Mouse (Mus musculus): Measurements from ENCODE around the gene Hfe2.
"Not testable (repeated sequence)": the region's sequence is repeated elsewhere in the genome, so short reads cannot be mapped to it uniquely, and the experiment has no call there.

Gene Hfe2

GRCm38 (mm10) chr3:96496216-96496615 lies 28.8 kb upstream of the Hfe2 start:
- no peak for DNase-seq (ENCODE audit: extremely low spot score, low spot score)

- not testable (repeated sequence) for DNase-seq (ENCODE audit: extremely low spot score, low spot score)
Observed at GRCm38 (mm10) chr3:96496620-96497275, 28.2 kb upstream of the Hfe2 start.

DNA sequence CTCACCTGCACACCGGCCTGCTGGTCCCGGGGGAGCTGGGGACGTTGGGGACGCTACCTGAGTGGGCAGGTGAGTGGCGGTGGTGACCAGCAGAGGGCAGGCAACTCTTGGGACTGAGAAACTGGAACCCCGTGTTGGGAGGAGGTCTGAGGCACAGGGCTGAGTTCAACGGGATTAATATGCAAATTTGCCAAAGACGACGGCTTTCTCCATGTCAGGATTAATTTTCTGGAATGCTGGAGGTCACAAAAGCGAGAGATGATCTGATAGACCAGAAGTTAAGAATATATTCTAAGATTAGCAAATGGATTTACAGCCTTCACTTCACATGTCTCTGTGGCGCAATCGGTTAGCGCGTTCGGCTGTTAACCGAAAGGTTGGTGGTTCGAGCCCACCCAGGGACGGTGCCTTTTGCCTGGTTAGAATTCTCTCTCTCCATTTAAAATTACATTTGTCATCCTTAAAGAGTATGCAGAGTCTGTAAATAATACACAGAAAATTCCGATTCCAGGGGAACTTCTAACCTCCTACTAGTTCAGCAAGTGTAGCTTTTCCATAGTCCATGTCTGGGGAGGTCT lies 27.4 kb upstream of the Hfe2 start:
- DNase-seq (ENCODE audit: extremely low spot score, low spot score) = peak; percentile 77

DNA sequence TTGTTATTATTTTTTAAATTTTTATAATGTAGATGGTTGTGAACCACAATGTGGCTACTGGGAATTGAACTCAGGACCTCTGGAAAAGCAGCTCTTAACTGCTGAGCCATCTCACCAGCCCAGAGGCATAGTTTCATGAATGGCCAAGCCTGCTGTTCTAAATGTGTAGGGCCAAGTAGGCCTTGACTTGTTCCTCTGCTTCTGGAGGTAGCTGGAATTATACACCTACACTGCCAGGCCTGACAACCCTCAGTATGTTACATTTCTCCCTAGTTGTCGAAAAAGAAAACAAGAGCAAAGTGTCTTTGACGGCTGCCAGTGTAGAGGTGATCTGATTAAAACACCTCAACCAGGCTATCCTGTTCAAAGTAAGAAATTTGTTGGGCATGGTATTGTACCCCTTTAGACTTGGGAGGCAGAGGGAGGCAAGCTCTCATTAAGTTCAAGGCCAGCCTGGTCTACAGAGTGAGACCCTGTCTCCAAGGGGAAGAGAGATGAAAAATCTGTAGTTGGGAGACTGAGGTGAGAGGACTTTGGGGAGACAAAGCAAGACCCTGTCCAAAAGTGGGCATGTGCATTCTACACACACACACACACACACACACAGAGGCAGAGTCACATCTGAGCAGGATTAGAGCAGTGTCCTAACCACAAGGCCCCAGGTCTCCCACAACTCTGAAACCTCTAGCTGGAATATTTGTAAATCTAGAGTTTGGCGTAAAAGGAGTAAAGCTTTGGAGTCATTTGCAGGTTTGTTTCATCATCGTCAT lies 26.3 kb upstream of the Hfe2 start:
- DNase-seq (ENCODE audit: extremely low spot score, low spot score) = no peak

GRCm38 (mm10) chr3:96499481-96500288 lies 25.3 kb upstream of the Hfe2 start:
- DNase-seq (ENCODE audit: extremely low spot score, low spot score) = peak; percentile 84

DNA sequence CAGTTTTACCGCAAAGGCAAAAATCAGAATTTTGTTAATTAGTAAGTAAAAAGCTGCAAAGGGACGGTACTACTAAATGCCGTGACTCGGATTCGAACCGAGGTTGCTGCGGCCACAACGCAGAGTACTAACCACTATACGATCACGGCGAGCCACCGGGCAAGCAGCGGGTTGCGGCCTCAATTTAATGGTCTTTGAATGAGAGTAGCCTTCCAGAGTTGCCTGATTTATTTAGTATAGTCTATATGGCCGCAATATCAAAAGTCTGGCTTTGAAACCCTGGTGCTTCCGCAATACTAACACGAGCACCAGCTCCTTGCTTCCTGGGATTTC lies 24.7 kb upstream of the Hfe2 start:
- peak; percentile 97 for DNase-seq (ENCODE audit: extremely low spot score, low spot score)

DNA sequence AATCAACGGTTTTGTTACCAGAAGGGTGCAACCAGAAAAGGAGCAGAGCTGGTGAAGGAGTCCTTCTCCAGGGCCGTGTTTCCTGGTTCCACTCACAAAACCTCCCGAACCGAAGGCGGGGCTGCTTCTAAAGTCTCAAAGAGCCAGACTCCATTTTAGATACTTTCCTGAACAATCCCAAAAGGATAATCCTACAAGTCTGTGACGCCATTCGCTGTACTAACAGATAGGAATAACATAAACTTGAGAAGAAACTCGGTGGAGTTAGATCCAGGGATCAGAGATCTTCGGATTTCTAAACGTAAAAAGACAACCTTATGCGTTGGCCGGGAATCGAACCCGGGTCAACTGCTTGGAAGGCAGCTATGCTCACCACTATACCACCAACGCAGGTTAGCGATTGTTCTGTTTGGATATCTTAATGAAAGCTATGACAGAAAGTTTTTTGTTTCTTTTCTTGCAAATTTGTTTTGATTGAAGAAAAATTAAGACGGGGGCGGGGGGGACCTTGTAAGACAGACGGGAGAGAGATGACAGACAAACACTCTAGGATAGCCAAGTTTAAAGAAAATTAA lies 24.2 kb upstream of the Hfe2 start:
- peak; percentile 78 for DNase-seq (ENCODE audit: extremely low spot score, low spot score)

- DNase-seq (ENCODE audit: extremely low spot score, low spot score) = peak; percentile 93
Observed at GRCm38 (mm10) chr3:96501391-96502115, 23.4 kb upstream of the Hfe2 start.

DNA sequence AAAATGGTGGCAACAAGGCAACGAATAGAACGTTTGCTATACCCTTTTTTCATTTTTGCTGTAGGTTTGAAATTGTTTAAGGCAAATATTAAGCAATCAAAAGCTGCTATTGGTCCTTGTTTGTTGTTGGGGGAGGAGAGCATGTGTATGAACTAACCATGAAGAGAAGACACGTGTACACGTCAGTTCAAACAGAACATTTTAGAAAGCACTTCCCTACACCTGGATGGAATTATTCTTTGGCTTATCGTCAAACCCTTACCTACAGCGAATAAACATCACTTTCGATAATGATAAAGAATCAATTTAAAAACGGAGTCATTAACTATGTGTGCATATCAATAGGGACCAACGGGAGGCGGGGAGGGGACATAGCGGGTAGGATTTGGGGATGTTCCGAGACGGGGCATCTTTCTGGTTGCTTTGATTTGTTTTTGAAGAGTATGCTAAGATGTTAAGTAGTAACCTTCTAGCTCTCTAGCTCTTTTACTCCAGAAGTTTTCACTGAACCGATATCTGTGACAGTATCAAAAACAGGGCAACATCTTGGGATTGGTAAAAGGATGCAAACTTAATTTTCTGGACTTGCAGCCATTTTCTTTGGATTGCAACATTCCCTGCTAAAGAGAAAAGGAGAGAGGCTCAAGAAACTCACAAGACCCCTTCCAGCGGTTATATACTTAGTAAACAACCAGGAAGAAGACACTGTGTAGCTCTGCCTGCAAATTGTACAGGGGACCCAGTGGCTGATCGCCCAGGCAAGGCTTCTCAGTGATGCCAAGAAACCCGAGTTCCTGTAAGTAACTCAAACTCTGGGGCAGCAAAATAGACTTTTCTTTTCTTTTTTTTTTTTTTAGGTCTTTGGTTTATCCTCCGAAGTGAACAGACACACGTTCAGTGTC lies 22.5 kb upstream of the Hfe2 start:
- DNase-seq (ENCODE audit: extremely low spot score, low spot score) = no peak

DNA sequence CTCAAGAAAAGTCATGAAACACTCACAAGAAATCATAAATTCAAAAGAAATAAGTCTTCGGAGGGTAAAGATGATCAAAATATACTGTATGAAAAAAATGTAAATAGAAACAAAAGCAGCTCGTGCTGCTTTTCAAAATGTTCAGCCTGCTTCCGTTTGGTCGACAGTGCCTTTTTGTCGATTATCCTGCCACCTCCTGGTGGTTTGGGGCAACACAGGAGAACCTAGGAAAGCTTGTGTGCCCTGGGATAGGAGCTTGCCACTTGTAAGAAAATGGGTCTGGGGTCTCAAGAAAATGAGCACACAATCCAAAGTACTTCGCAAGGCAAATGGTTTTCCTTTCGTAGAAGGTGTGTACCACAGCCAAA lies 21.9 kb upstream of the Hfe2 start:
- DNase-seq (ENCODE audit: extremely low spot score, low spot score) = peak; percentile 77

DNA sequence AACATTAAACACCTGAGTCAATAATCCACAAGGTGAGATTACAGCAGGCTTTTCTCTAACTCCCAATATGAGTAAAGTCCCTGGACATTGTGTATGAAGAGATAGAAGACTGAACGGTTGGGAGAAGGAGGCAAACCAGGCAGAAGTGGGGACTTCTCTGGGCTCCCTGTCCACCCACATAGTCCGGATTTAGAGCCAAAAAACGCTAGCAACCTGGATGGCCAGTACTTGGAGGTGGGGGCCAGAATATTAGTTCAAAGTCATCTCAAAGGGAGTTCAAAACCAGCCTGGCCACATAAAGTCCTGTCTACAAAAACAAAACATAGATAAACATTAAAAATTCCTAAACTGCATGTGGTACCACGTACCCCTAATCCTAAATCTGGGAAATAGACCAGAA lies 21.0 kb upstream of the Hfe2 start:
- DNase-seq (ENCODE audit: extremely low spot score, low spot score) = no peak

- DNase-seq (ENCODE audit: extremely low spot score, low spot score) = no peak
Observed at GRCm38 (mm10) chr3:96504931-96505330, 20.0 kb upstream of the Hfe2 start.

DNA sequence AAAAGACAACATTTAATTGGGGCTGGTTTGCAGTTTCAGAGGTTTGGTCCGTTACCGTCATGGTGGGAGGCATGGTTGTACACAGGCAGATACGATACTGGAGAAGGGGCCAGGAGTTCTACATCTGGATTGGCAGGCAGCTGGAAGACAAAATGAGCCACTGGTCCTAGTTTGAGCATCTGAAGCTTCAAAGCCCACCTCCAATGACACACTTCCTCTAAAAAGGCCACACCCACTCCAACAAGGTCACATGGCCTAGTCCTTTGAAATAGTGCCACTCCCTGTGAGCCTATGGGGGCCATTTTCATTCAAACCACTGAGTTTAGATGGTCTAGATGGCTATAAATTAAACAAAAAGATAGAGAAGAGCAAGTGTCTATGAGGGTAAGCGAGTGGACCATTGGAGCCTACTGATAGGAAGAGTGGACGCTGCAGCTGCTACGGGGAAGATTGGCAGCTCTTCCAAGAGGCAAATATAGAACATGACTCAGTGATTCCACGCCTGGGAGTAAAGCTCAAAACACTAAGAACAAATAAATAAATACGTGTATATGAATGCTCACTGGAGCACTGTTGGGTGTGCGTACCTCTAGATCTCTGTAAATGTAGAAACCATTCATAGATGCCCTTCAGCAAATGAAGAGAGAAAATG lies 18.4 kb upstream of the Hfe2 start:
- DNase-seq (ENCODE audit: extremely low spot score, low spot score) = no peak

DNA sequence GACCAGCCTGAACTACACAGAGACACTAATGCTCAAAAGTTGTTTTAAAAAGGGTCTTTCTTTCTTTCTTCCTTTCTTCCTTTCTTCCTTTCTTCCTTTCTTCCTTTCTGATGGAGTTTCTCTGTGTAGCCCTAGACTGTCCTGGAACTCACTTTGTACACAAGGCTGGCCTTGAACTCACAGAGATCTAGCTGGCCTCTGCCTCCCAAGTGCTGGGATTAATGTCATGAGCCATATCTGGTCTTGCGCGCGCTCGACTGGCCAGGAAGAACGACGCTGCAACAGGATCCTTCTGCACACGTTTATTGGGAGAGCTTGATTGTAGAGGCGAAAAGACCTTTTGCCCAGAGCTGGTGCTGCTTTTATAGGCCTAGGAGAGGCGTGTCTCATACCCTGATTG lies 17.0 kb upstream of the Hfe2 start:
- not testable (repeated sequence) for DNase-seq (ENCODE audit: extremely low spot score, low spot score)

DNA sequence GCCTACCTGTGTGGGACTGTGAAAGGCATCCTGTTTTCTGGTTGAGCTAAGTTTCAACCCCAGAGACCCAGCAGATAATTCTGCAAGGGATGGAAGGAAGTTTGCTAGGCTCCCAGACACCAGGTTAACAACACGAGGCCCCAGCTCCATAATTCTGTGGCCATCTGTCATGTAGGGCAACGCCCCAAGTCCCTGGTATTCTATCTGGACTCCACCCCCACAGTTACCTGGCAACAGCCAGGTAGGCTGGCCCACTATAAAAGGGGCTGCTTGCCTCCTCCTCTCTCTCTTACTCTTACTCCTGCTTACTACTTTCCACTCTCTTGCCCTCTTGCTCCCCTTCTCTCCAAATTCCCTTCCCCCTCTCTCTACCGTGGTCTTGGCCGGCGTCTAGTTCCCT lies 4.8 kb upstream of the Hfe2 start:
- no peak for DNase-seq (ENCODE audit: extremely low spot score, low spot score)

DNA sequence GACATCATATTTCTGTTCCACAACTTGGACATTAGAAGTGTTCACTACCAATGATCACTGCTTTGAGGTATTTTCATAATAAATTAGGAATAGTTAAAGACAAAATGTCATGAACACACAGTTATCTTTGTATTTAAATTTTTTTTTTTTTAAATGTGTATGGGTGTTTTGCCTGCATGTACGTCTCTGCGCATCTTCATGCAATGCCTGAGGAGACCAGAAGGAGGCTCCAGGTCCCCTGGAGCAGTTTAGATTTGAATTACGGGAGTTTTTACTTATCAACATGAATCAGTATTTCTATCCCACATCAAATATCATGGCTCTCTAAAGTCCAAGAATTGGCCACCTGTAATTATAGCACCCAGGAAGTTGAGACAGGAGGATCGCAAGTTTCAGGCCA lies 2.8 kb upstream of the Hfe2 start:
- no peak for DNase-seq (ENCODE audit: extremely low spot score, low spot score)

GRCm38 (mm10) chr3:96524028-96524810 lies 753 bp upstream of the Hfe2 start:
- DNase-seq (ENCODE audit: extremely low spot score, low spot score) = no peak

GRCm38 (mm10) chr3:96526013-96526762 lies 1.2 kb downstream of the Hfe2 start:
- no peak for DNase-seq (ENCODE audit: extremely low spot score, low spot score)

All from neural tube, embryonic 10.5 days (tissue).